Mouse (Mus musculus): ENCODE results near the gene Napepld.
"Not testable (repeated sequence)": the region's sequence is repeated elsewhere in the genome, so short reads cannot be mapped to it uniquely, and the experiment has no call there.

Gene Napepld

DNA sequence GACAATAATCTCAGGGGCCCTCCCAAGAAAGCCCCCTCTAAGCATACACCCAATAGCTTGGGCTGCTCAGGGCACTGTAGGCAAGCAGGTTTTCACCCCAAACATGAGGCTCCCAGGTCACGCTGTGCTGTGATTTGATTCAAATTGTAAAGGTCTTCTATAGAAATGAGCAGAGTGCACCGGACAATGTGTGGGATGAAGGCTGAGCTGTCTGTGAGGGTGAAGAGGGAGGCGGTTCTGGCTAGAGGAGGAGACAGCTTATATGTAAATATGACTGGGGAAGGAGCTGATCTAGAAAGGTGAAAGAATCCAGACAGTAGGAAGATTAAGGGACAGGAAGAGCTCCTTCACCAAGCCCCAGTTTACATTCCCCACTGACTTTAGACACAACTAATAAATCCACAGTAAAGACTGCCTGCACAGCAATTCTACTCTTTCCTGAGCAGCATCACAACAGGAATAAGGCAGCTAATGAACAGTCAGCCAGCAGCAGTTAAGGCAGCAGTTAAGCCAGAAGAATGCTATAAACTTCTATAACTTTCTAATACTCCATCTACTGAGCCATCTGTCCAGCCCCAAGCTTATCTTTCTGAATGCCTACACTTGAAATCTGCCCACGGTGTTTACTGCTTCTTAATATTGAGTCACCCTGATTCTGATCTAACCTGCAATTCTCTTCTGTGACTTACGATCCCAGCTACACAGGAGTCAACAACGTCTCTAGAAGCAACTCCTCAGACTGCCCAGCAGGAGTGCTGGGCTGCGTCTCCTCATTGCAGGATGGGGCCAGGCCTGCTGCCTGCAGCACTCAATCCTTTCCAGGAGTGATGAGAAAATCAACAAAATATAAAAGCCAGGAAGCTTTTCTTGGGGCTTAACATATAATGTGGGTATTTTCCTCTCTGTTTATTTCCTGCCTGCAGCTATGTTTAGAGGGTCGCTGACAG lies 33.7 kb downstream of the Napepld start:
- no peak for DNase-seq (ENCODE audit: low read depth, low spot score)

- DNase-seq (ENCODE audit: low read depth, low spot score), result no peak
Observed at GRCm38 (mm10) chr5:21663081-21663480, 38.1 kb downstream of the Napepld start.

GRCm38 (mm10) chr5:21660850-21661249 lies 40.3 kb downstream of the Napepld start:
- DNase-seq (ENCODE audit: low read depth, low spot score), result no peak

DNA sequence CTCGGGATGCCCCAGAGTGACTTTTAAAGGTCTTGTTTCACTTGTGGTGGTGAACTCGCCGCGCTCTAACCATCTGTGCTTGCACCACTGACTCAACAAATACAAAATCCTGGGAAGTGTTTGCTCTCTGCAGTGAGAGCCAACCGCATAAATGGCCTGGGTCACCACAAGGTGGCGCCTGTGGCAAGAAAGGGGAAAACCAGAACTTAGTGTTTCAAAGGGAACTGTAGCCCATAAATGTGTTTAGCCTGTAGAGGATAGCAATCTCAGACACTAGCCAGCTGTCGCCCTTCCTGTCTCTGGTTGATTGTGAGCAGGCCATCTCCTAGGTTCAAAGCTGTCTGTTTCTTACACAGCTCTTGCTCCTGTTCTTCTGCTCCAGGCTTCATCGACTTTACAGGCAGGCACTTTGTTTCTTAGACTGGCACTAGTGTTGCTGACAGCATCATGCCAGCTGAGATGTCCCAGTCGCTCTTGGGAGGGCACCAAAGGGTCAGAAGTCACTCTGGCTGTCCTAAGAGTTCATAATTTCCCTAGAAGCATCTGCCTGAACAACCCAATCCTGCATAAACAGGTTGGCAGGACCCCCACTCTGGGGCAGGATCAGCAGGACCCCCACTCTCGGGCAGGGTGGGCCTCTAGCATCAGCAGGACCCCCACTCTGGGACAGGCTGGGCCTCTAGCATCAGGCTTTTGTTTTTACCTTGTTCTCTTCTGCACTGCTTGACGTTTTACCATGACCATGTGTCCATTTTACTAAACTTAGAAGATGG lies 42.4 kb downstream of the Napepld start:
- peak; percentile 46 for DNase-seq (ENCODE audit: low read depth, low spot score)

DNA sequence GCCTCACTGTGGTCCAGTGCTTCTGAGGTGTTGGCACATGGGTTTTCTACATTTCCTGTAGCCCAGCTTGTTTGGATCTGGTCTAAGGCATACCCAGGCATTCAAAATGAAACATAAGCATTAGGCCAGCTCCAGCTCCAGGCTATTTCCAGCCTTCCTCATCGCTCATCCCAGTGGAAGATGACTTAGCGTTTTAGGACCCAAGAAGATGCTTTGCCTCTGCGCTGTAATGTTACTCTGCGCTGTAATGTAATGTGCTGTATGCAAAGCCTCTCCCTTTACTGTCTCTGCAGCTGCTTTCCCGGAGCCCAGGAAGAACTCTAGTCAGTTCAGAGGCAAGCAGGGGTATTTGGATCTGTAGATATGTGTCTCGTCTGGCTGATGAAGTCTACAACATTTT lies 43.2 kb downstream of the Napepld start:
- DNase-seq (ENCODE audit: low read depth, low spot score), result no peak

- DNase-seq (ENCODE audit: low read depth, low spot score), result no peak
Observed at GRCm38 (mm10) chr5:21656912-21657311, 44.3 kb downstream of the Napepld start.

- DNase-seq (ENCODE audit: low read depth, low spot score), result no peak
Observed at GRCm38 (mm10) chr5:21651885-21652612, 49.1 kb downstream of the Napepld start.

- no peak for DNase-seq (ENCODE audit: low read depth, low spot score)
Observed at GRCm38 (mm10) chr5:21650736-21651135, 50.5 kb downstream of the Napepld start.

DNA sequence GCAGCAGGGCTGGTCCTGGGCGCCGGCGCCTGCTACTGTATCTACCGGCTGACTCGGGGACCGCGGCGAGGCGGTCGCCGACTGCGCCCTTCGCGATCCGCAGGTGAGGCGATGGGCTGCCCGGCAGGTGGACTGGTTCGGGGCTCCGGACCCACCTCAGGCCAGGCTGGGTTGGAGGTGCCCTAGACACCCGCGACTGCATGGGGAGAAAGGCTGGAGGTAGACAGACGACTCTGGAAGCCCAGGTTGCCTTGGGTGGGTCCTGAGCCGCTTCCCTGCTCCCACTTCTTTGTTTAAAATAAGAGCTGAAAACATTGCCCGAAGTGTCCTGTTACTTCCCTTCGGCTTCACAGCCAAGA lies 55.1 kb downstream of the Napepld start:
- DNase-seq (ENCODE audit: low read depth, low spot score), result no peak

- DNase-seq (ENCODE audit: low read depth, low spot score), result peak; percentile 83
Observed at GRCm38 (mm10) chr5:21645439-21646132, 55.6 kb downstream of the Napepld start, which contains the start of the genes Fbxl13 and Armc10. Gene Fbxl13, minus strand, starts transcription at chr5:21645634. Gene Armc10, plus strand, starts transcription at chr5:21645813.

- no peak for DNase-seq (ENCODE audit: low read depth, low spot score)
Observed at GRCm38 (mm10) chr5:21644891-21645438, 56.2 kb downstream of the Napepld start.

DNA sequence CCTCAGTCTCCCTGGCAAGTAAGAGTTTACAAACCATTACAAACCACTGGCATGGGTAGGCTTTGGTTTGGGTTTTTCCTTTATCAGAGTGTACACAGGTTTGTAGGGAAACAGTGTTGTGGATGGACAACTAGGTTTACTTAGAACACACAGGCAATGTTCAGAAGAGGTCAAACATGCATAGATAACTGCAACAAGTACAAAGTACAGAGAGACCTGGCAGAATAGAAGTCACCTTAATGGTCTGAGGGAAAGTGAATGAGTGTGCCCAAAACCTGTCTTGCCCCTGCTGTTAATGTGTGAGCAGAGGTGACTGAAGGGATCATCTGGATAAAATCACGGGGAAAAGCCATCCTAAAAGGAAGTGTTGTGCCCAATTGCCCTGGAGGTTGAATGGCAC lies 57.6 kb downstream of the Napepld start:
- no peak for DNase-seq (ENCODE audit: low read depth, low spot score)

- DNase-seq (ENCODE audit: low read depth, low spot score), result no peak
Observed at GRCm38 (mm10) chr5:21640961-21641360, 60.2 kb downstream of the Napepld start.

DNA sequence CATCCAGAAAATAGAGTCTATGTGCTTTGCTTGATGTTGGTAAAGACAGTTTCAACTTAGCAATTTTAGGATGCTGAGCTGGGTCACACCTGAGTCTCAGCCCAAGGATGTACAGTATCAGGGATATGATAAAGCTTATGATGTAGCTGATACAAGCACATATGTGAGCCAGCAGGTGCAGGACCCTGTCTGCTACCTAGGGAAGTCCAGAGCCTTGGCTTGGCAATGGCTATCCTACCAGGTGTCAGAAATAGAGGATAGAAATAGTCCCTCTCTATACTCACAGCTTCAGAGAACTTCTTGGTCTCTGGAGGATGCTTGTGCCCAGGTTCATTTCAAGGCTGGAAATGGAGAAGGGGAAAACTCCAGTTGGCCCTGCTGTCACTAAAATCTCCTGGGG lies 75.3 kb downstream of the Napepld start:
- DNase-seq (ENCODE audit: low read depth, low spot score), result no peak

DNA sequence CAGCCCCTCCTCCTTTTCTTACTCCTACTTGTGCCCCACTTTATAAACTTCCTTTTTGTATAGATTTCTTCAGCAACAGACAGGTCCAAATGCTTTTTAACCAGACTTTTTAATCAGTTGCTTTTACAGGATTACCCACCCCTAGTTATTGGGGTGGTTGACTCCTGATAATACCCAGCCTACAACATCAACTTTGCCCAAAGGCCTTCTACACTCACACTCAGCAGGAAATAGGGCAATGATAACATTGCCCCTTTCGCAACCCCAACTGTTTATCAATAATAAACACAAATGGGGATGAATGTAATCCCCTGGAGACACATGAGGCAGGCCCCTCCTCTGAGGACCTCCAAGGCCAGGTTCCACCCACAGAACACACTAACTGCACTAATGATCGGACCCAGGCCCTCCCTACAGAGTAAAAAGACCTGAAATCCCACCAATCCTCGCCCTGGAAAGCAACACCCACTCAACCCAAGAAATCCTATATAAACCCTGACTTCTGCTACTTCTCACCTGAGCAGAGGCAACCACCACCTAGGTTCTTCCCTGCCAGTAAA lies 84.7 kb downstream of the Napepld start:
- DNase-seq (ENCODE audit: low read depth, low spot score), result no peak

- not testable (repeated sequence) for DNase-seq (ENCODE audit: low read depth, low spot score)
Observed at GRCm38 (mm10) chr5:21614299-21614698, 86.9 kb downstream of the Napepld start.

Data from embryo, embryonic 11.5 days (tissue).